Mouse (Mus musculus) mesoderm, embryonic 11.5 days (tissue): ENCODE results near the gene Aicda.
"Not testable (repeated sequence)": the region's sequence is repeated elsewhere in the genome, so short reads cannot be mapped to it uniquely, and the experiment has no call there.

ENCODE experiments used
- DNase-seq: peaks from one replicate; pipeline ENCODE4 v3.0.0-alpha.2; 2012; ENCODE audit warnings: low read depth, low spot score

The Aicda gene

GRCm38 (mm10) chr6:122553606-122554005 lies at the start of gene Aicda:
Gene Aicda (plus strand): TSS chr6:122553801.
- DNase-seq = no peak

GRCm38 (mm10) chr6:122505041-122505440 lies 48.6 kb upstream of the Aicda start:
- no peak for DNase-seq

- no peak for DNase-seq
Measured at GRCm38 (mm10) chr6:122505545-122505944, 48.1 kb upstream of the Aicda start, which contains the start of gene Mfap5. Gene Mfap5 (plus strand): TSS chr6:122505845.

GRCm38 (mm10) chr6:122508494-122508893 lies 45.1 kb upstream of the Aicda start:
- no peak for DNase-seq

GRCm38 (mm10) chr6:122512914-122513878 lies 40.4 kb upstream of the Aicda start:
- no peak for DNase-seq

- no peak for DNase-seq
Measured at GRCm38 (mm10) chr6:122514312-122514711, 39.3 kb upstream of the Aicda start.

- not testable (repeated sequence) for DNase-seq
Measured at GRCm38 (mm10) chr6:122515762-122516161, 37.8 kb upstream of the Aicda start.

- DNase-seq = no peak
Measured at GRCm38 (mm10) chr6:122517668-122518067, 35.9 kb upstream of the Aicda start.

GRCm38 (mm10) chr6:122519384-122519783 lies 34.2 kb upstream of the Aicda start:
- peak; percentile 27 for DNase-seq

GRCm38 (mm10) chr6:122522595-122522994 lies 31.0 kb upstream of the Aicda start:
- DNase-seq = peak; percentile 63

- DNase-seq = no peak
Measured at GRCm38 (mm10) chr6:122523289-122523688, 30.3 kb upstream of the Aicda start.

GRCm38 (mm10) chr6:122527596-122527995 lies 26.0 kb upstream of the Aicda start:
- DNase-seq = no peak

- DNase-seq = no peak
Measured at GRCm38 (mm10) chr6:122528136-122528535, 25.5 kb upstream of the Aicda start.

GRCm38 (mm10) chr6:122531466-122532174 lies 22.0 kb upstream of the Aicda start:
- no peak for DNase-seq

GRCm38 (mm10) chr6:122532883-122533302 lies 20.7 kb upstream of the Aicda start:
- DNase-seq = peak; percentile 32

- DNase-seq = no peak
Measured at GRCm38 (mm10) chr6:122534032-122534431, 19.6 kb upstream of the Aicda start.

- DNase-seq = no peak
Measured at GRCm38 (mm10) chr6:122539564-122539963, 14.0 kb upstream of the Aicda start.

GRCm38 (mm10) chr6:122542459-122542858 lies 11.1 kb upstream of the Aicda start:
- DNase-seq = not testable (repeated sequence)

- DNase-seq = no peak
Measured at GRCm38 (mm10) chr6:122543574-122543973, 10.0 kb upstream of the Aicda start.

- DNase-seq = no peak
Measured at GRCm38 (mm10) chr6:122544672-122545071, 8.9 kb upstream of the Aicda start.

GRCm38 (mm10) chr6:122545289-122545882 lies 8.2 kb upstream of the Aicda start:
- DNase-seq = no peak

- no peak for DNase-seq
Measured at GRCm38 (mm10) chr6:122545948-122546347, 7.7 kb upstream of the Aicda start.
